Mouse (Mus musculus): Measurements from ENCODE around the gene Cipc.

- peak; percentile 88 for TF ChIP-seq CTCF (IDR thresholded peaks at IDR 0.05; ENCODE audit: insufficient read depth, low read depth, low read length)
- TF ChIP-seq POLR2A (IDR thresholded peaks at IDR 0.05; ENCODE audit: insufficient read depth, low read depth, low read length), result no peak
These were observed 27.8 kb downstream of the Cipc start for GRCm38 (mm10) chr12:86974387-86975288.

Measured in olfactory bulb, adult 2 months (tissue).